Mouse (Mus musculus) stomach, embryonic 14.5 days (tissue): ENCODE measurements around the gene Bptf. TPM values are rescaled to one million over a fixed set of nuclear protein-coding genes. Genes with fewer than 3 reads are reported as not detected.
A peak's percentile ranks its signal among the peaks of the same experiment; 100 is the strongest.
"Not testable (repeated sequence)": the region's sequence is repeated elsewhere in the genome, so short reads cannot be mapped to it uniquely, and the experiment has no call there.

ENCODE experiments used
- ATAC-seq: fragments of 200-750 bp; cut with Nextera tagmentation; 2 replicates; pipeline ENCODE4 v1.8.0; 2017; ENCODE audit warnings: low read depth, moderate TSS enrichment; ENCODE audit not compliant: insufficient number of reproducible peaks, insufficient read depth, low FRiP score
- H3K27ac ChIP-seq: fragments of 300-500 bp; sonication (generic); 2 replicates; pipeline ENCODE4 v1.5.1; 2014; ENCODE audit warnings: mild to moderate bottlenecking, low read length, moderate library complexity, mixed read lengths
- H3K27me3 ChIP-seq: fragments of 300-500 bp; sonication (generic); 2 replicates; pipeline ENCODE4 v1.6.1; 2014; ENCODE audit warnings: low read length, control low read depth, mixed read lengths; ENCODE audit not compliant: control insufficient read depth, insufficient read depth
- H3K36me3 ChIP-seq: fragments of 300-500 bp; sonication (generic); 2 replicates; pipeline ENCODE4 v1.6.1; 2014; ENCODE audit warnings: mild to moderate bottlenecking, control low read depth, low read length, moderate library complexity, mixed read lengths; ENCODE audit not compliant: control insufficient read depth, insufficient read depth
- H3K4me1 ChIP-seq: fragments of 300-500 bp; sonication (generic); 2 replicates; pipeline ENCODE4 v1.6.1; 2014; ENCODE audit warnings: low read length, control low read depth, mixed read lengths; ENCODE audit not compliant: control insufficient read depth, insufficient read depth
- H3K4me2 ChIP-seq: fragments of 300-500 bp; sonication (generic); replicated peaks from 2 replicates; pipeline ENCODE4 v1.6.1; 2014; ENCODE audit warnings: low read depth, low read length, control low read depth
- H3K4me3 ChIP-seq: fragments of 300-500 bp; sonication (generic); 2 replicates; pipeline ENCODE4 v1.5.1; 2014; ENCODE audit warnings: low read depth, low read length, control low read depth
- H3K9ac ChIP-seq: fragments of 300-500 bp; sonication (generic); replicated peaks from 2 replicates; pipeline ENCODE4 v1.6.1; 2014; ENCODE audit warnings: low read depth, mild to moderate bottlenecking, control low read depth, low read length, moderate library complexity, mixed read lengths
- H3K9me3 ChIP-seq: fragments of 300-500 bp; sonication (generic); 2 replicates; pipeline ENCODE4 v1.6.1; 2016; ENCODE audit warnings: low read depth, low read length, control low read depth; ENCODE audit not compliant: control insufficient read depth
- WGBS: fragments of 180-500 bp; shearing (Covaris S2); extraction: QIAGEN DNeasy Blood & Tissue Kit; methylation state at CpG from one replicate; pipeline ENCODE4 v1.1.7; 2014; 5-methylcytosine and 5-hydroxymethylcytosine counted together
- polyA plus RNA-seq: library from polyadenylated mRNA; unstranded; fragments of >200 nt; fragmentation: Nextera tagmentation; extraction: Ambion mirVana; gene quantifications from 2 replicates; pipeline ENCODE4 v1.2.1, GENCODE M21; 2014

Bptf gene
- polyA plus RNA-seq, 1 experiment from 2014 or later, result 57.0 TPM

DNA sequence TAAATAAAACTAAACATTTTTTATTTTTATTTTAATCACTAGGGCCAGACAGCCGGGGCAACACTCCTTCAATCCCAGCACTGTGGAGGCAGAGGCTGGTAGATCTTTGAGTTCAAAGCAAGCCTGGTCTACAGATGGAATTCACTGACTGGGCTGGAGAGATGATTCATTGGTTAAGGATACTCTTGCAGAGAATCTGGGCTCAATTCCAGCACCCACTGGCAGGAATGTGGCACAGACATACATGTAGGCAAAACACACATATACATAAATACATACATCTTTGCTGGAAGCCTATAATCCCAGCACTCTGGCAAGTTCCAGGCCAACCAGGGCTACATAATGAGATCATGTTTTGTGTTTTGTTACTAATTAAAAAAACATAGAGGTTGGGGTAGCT lies 126.4 kb downstream of the Bptf start:
- H3K9ac ChIP-seq, result no peak overlapping the region
- no peak overlapping the region for H3K27ac ChIP-seq
- H3K27me3 ChIP-seq, result no peaks in the 10 kb centered on the region
- WGBS, result 80% methylated on average over 1 of the region's 1 CpGs
- H3K4me3 ChIP-seq, result no peak overlapping the region
- H3K36me3 ChIP-seq, result no peaks in the 10 kb centered on the region
- no peak for ATAC-seq
- H3K4me2 ChIP-seq, result no peak overlapping the region
- H3K4me1 ChIP-seq, result no peaks in the 10 kb centered on the region
- H3K9me3 ChIP-seq, result no peaks in the 10 kb centered on the region

DNA sequence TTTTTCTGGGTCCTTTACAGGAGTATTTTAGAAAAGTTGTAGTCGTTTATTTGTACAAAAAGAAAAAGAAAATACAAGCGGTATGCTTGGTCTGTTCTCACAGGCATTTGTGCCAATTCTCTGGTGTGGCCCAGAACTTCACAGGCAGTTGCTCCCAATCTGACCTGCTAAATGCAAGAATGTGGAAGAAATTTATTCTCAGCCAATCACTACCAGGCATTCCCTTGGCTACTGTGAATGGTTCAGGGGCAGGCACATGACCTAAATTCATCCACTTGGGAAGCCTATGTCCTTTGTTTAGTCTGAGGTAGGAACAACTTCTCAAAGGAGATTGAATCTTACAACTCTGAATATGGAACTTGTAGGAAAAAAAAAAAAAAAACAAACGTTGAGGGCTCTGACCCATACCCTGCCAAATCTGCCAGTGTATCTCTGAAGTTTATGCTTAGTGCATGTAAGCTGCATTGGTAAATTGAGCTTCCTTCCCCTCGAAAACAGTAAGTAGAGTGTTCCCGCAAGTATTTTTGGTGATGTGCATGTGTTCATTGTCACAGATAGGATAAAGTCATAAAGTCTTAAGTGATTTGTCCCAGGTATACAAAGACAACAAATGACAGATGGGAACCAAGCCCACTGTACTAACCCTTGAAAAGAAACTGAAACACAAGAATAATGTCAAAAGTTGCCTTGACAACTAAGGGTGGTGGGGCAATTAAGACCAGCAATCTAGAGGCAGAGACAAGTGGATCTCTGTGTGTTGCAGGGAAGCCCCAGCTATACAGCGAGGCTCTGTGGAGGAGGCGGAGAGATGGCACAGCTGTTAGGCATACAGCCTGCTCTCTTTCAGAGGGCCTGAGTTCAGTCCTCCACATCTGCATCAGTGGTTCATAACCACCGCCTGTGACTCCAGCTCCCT lies 129.9 kb downstream of the Bptf start:
- Histone ChIP-seq H3K27me3 (no peaks in the 10 kb centered on the region), H3K9ac (no peak overlapping the region), H3K4me1 (no peaks in the 10 kb centered on the region), H3K9me3 (no peaks in the 10 kb centered on the region), H3K36me3 (no peaks in the 10 kb centered on the region), H3K27ac (no peak overlapping the region), H3K4me3 (no peak overlapping the region), H3K4me2 (no peak overlapping the region)
- 48% methylated on average over 7 of the region's 8 CpGs for whole genome bisulfite sequencing
- ATAC-seq, result no peak

- H3K4me3 ChIP-seq, result peak overlapping the region; percentile 20
- H3K27ac ChIP-seq, result peak overlapping the region; percentile 87
- no peaks in the 10 kb centered on the region for H3K27me3 ChIP-seq
- H3K36me3 ChIP-seq, result peaks cover 11% of the 10 kb centered on the region
- no peak for ATAC-seq
- H3K9ac ChIP-seq, result 0 out of 2 replicates have a peak overlapping the region, but pooled peaks have one; percentile 39
- H3K4me2 ChIP-seq, result peak overlapping the region; percentile 43
- H3K4me1 ChIP-seq, result no peaks in the 10 kb centered on the region
- H3K9me3 ChIP-seq, result no peaks in the 10 kb centered on the region
- WGBS, result 75% methylated on average over 9 of the region's 9 CpGs
Observed at GRCm38 (mm10) chr11:106999949-107000513, 131.9 kb downstream of the Bptf start.

GRCm38 (mm10) chr11:106999151-106999948 lies 132.6 kb downstream of the Bptf start, which contains the start of gene Kpna2:
Gene Kpna2 (minus strand): TSS chr11:106999541.
- ATAC-seq, result peak; percentile 96
- H3K9ac ChIP-seq, result peak within 1 kb of the TSS; percentile 84
- no peaks in the 10 kb centered on the region for H3K27me3 ChIP-seq
- no peaks in the 10 kb centered on the region for H3K9me3 ChIP-seq
- WGBS, result under 1% methylated on average over 60 of the region's 62 CpGs
- H3K36me3 ChIP-seq, result peaks cover 18% of the 10 kb centered on the region
- no peaks in the 10 kb centered on the region for H3K4me1 ChIP-seq
- peak within 1 kb of the TSS; percentile 93 for H3K27ac ChIP-seq
- peak within 1 kb of the TSS; percentile 62 for H3K4me2 ChIP-seq
- H3K4me3 ChIP-seq, result peak within 1 kb of the TSS; percentile 96

DNA sequence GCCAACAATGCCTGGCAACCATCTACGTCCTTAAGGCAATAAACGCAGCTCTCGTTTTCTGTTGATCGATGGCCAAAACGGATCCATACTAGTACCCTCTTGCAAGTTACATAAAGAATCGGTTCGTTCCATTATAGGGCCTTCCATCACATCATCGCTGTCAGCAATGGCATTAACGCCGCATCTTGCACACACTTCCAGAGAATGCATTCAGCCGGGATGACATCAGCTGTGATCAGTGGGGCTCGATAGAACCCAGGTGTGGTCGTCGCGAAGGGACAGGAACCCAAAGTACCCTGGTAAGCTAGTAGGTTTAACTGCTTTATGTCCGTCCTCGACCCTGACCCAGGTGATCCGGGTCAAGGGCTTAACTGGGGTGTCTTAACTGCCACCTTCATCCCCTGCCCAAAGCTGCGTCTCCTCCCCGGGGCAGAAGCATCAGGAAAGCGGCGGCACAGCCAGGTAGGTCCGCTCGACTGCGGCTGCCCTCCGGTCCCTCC lies 133.2 kb downstream of the Bptf start:
- no peaks in the 10 kb centered on the region for H3K27me3 ChIP-seq
- peak overlapping the region; percentile 96 for H3K4me3 ChIP-seq
- peak; percentile 1; the same call in 1 of the 2 replicates for ATAC-seq
- H3K36me3 ChIP-seq, result peaks cover 23% of the 10 kb centered on the region
- WGBS, result under 1% methylated on average over 26 of the region's 26 CpGs
- H3K27ac ChIP-seq, result peak overlapping the region; percentile 93
- peak overlapping the region; percentile 62 for H3K4me2 ChIP-seq
- 0 out of 2 replicates have a peak, but pooled peaks cover 3% of the 10 kb centered on the region for H3K4me1 ChIP-seq
- no peaks in the 10 kb centered on the region for H3K9me3 ChIP-seq
- H3K9ac ChIP-seq, result peak overlapping the region; percentile 84

DNA sequence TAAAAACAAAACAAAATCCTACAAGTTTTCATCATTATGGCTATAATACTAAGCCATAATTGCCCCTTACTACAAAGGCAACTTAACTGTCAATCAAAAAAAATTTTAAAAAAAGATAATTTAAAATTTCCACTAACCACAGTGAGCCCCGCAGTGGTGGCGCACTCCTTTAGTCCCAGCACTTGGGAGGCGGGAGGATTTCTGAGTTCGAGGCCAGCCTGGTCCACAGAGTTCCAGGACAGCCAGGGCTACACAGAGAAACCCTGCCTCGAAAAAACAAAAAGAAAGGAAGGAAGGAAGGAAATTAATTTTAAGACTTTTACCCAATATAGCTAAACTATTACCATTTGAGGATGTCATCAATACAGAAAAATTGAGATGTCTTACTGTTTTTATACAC lies 134.0 kb downstream of the Bptf start:
- Histone ChIP-seq H3K9ac (peak overlapping the region; percentile 84), H3K27me3 (no peaks in the 10 kb centered on the region), H3K36me3 (peaks cover 29% of the 10 kb centered on the region), H3K4me2 (peak overlapping the region; percentile 62), H3K4me3 (peak overlapping the region; percentile 96), H3K4me1 (0 out of 2 replicates have a peak, but pooled peaks cover 3% of the 10 kb centered on the region), H3K9me3 (no peaks in the 10 kb centered on the region), H3K27ac (peak overlapping the region; percentile 93; the same call in 1 of the 2 replicates)
- ATAC-seq, result no peak
- 15% methylated on average over 5 of the region's 5 CpGs for WGBS

DNA sequence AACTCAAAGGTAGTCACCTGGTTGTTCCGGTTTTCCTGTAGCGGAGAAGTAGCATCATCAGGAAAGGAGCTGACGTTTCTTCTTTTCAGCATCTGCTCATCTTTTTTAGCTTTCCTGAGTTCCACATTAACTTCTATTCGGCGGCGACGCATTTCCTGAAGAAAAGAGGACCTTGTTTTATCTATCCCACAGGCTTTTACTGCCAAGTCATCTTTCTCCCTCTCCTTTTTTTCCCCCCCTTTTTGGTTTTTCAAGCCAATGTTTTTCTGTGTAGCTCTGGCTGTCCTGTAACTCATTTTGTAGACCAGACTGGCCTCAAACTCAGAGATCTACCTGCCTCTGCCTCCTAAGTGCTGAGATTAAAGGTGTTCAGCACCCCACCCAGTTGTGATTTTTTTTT lies 135.4 kb downstream of the Bptf start:
- peaks cover 40% of the 10 kb centered on the region for H3K36me3 ChIP-seq
- H3K4me1 ChIP-seq, H3K9ac ChIP-seq, ATAC-seq, H3K9me3 ChIP-seq, H3K27me3 ChIP-seq, H3K4me3 ChIP-seq, H3K4me2 ChIP-seq, H3K27ac ChIP-seq: not testable (repeated sequence)
- WGBS, result 93% methylated on average over 7 of the region's 7 CpGs
